Mouse (Mus musculus): ENCODE results near the gene Unc13c.

DNA sequence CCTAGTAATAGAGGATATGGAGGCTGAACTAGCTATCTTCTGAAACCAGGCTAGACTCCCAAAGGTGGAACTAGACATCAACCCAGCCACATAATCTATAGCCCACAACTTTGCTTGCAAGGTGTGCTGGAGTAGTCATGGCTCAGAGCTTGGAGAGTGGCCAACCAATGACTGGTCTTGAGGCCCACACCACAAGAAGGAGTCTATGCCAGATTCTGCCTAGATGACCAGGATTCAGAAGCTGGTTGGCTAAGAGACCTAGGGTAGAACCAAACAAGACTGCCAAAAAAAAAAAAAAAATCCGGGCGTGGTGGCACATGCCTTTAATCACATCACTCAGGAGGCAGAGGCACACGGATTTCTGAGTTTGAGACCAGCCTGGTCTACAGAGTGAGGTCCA lies 70.2 kb downstream of the Unc13c start:
- TF ChIP-seq POLR2A (IDR thresholded peaks at IDR 0.05; ENCODE audit: borderline replicate concordance, control insufficient read depth, low read depth, low read length) (no peak), CTCF (IDR thresholded peaks at IDR 0.05; ENCODE audit: control insufficient read depth, insufficient read depth, low read length) (no peak)
